Mouse (Mus musculus): ENCODE measurements around the gene Qrfpr. TPM values are rescaled to one million over a fixed set of nuclear protein-coding genes. Genes with fewer than 3 reads are reported as not detected.

Qrfpr gene
- polyA plus RNA-seq, 1 experiment from 2014 or later, result 0.73 TPM

- no peaks in the 10 kb centered on the region for H3K27me3 ChIP-seq
- no peaks in the 10 kb centered on the region for H3K36me3 ChIP-seq
- H3K4me3 ChIP-seq (replicated peaks), result no peak overlapping the region
- no peaks in the 10 kb centered on the region for H3K9me3 ChIP-seq
- H3K27ac ChIP-seq, result no peak overlapping the region
- no peak for ATAC-seq
- no peak overlapping the region for H3K4me2 ChIP-seq (replicated peaks)
- no peaks in the 10 kb centered on the region for H3K4me1 ChIP-seq (replicated peaks)
- no peak overlapping the region for H3K9ac ChIP-seq (replicated peaks)
Observed at GRCm38 (mm10) chr3:36138996-36139395, 83.1 kb downstream of the Qrfpr start.

- Histone ChIP-seq H3K27me3 (no peaks in the 10 kb centered on the region), H3K4me2 (replicated peaks) (no peak overlapping the region), H3K36me3 (no peaks in the 10 kb centered on the region), H3K4me3 (replicated peaks) (no peak overlapping the region), H3K27ac (no peak overlapping the region), H3K9me3 (no peaks in the 10 kb centered on the region), H3K9ac (replicated peaks) (no peak overlapping the region), H3K4me1 (replicated peaks) (no peaks in the 10 kb centered on the region)
- ATAC-seq, result no peak
- WGBS, result 85% methylated on average over 1 of the region's 1 CpGs
Observed at GRCm38 (mm10) chr3:36138171-36138660, 83.9 kb downstream of the Qrfpr start.

- Histone ChIP-seq H3K4me1 (replicated peaks) (no peaks in the 10 kb centered on the region), H3K36me3 (no peaks in the 10 kb centered on the region), H3K27me3 (no peaks in the 10 kb centered on the region), H3K9ac (replicated peaks) (no peak overlapping the region), H3K27ac (no peak overlapping the region), H3K9me3 (no peaks in the 10 kb centered on the region), H3K4me3 (replicated peaks) (no peak overlapping the region), H3K4me2 (replicated peaks) (no peak overlapping the region)
- ATAC-seq, result no peak
- 64% methylated on average over 2 of the region's 2 CpGs for WGBS
Observed at GRCm38 (mm10) chr3:36137560-36137959, 84.6 kb downstream of the Qrfpr start.

- no peak overlapping the region for H3K4me2 ChIP-seq (replicated peaks)
- ATAC-seq, result no peak
Observed at GRCm38 (mm10) chr3:36136152-36136551, 86.0 kb downstream of the Qrfpr start.

More at GRCm38 (mm10) chr3:36136152-36136551, 86.0 kb downstream of the Qrfpr start:
- no peak overlapping the region for H3K4me3 ChIP-seq (replicated peaks)
- no peak overlapping the region for H3K9ac ChIP-seq (replicated peaks)
- H3K36me3 ChIP-seq, result no peaks in the 10 kb centered on the region
- H3K27me3 ChIP-seq, result no peaks in the 10 kb centered on the region
- no peaks in the 10 kb centered on the region for H3K9me3 ChIP-seq
- no peaks in the 10 kb centered on the region for H3K4me1 ChIP-seq (replicated peaks)
- no peak overlapping the region for H3K27ac ChIP-seq

Other genes starting within 250 kb of the Qrfpr start
- 32.0 and 34.0 TPM in 2 replicates for gene Mccc1, start 221.6 kb downstream of the Qrfpr start, polyA plus RNA-seq (2015; fragmentation: Nextera tagmentation; extraction: Ambion mirVana)
- gene Ccdc144b, start 168.8 kb downstream of the Qrfpr start, polyA plus RNA-seq (2015; fragmentation: Nextera tagmentation; extraction: Ambion mirVana), result not detected in 2 replicates
- gene Acad9, start 156.3 kb downstream of the Qrfpr start, polyA plus RNA-seq (2015; fragmentation: Nextera tagmentation; extraction: Ambion mirVana), result 87.3 and 89.7 TPM in 2 replicates
- gene D3Ertd254e, start 71.3 kb downstream of the Qrfpr start, polyA plus RNA-seq (2015; fragmentation: Nextera tagmentation; extraction: Ambion mirVana), result 11.6 and 13.9 TPM in 2 replicates